Mouse (Mus musculus): ENCODE results near the gene Rdm1.
"Not testable (repeated sequence)": the region's sequence is repeated elsewhere in the genome, so short reads cannot be mapped to it uniquely, and the experiment has no call there.

Gene Rdm1

DNA sequence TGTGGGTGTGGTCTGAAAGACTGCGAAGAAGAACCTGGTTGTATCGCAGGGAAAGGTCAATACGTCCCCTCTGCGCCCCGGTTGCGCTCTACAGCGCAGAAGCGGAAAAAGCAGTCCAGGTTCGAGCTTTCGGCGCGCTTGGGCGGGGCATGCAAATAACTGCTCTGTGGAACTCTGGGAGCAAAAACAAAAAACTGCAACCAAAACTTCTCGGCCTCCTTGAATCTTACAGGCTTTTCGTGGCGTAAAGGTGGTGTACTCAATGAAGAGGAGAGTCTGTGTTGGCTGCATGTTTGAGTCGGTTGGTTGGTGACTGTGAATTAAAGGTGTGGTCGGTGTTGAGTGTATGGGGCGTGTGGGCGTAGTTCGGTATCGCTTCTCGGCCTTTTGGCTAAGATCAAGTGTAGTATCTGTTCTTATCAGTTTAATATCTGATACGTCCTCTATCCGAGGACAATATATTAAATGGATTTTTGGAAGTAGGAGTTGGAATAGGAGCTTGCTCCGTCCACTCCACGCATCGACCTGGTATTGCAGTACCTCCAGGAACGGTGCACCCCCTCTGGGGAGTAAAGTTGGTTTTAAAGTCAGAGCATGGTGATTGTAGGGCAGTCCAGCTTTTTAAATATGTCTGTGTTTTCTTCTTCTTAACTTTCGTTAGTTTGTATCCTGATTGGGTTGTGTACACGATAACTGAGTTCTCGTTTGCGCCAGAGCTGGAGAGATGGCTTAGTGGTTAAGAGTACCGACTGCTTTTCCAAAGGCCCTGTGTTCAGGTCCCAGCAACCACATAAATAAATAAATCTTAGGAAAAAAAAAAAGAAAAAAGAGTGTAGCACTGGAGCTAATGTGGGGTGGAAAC lies at the start of gene Rdm1:
Gene Rdm1 (plus strand): TSS at position 201 of the 862 bp plus-strand sequence.
- DNase-seq (ENCODE audit: inconsistent ontology term), result peak; percentile 93

DNA sequence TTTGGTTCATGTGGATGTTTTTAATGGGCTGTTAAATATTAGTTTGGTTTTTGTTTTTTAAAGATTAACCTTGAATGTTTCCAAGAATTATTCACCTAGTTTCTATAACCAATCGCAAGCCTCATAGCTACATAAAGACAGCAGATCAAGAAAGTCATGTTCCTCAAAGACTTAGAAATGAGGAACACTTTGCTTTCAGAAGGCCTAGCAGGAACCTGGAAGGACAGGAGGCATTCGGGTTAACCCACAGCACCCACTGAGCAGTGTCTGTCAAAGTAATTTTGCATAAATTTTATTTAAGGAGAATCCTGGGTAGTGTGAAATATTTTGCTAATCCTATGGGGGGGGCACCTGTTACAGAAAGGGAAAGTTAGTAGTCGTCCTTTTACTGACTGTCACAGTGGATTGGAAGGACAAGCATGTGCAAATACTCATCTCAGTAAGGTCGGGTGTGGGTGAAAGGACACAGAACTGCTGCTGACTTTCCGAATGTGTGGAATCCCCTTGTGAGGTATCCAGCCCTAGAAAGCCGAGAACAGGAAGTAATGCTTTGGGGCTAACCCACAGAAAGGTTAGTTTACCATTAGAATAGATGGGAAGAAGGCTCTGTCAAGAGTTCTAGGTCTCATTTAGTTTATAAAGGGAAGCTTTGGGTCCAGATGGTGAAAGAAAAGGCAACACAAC lies 45.8 kb upstream of the Rdm1 start:
- no peak for DNase-seq (ENCODE audit: inconsistent ontology term)

DNA sequence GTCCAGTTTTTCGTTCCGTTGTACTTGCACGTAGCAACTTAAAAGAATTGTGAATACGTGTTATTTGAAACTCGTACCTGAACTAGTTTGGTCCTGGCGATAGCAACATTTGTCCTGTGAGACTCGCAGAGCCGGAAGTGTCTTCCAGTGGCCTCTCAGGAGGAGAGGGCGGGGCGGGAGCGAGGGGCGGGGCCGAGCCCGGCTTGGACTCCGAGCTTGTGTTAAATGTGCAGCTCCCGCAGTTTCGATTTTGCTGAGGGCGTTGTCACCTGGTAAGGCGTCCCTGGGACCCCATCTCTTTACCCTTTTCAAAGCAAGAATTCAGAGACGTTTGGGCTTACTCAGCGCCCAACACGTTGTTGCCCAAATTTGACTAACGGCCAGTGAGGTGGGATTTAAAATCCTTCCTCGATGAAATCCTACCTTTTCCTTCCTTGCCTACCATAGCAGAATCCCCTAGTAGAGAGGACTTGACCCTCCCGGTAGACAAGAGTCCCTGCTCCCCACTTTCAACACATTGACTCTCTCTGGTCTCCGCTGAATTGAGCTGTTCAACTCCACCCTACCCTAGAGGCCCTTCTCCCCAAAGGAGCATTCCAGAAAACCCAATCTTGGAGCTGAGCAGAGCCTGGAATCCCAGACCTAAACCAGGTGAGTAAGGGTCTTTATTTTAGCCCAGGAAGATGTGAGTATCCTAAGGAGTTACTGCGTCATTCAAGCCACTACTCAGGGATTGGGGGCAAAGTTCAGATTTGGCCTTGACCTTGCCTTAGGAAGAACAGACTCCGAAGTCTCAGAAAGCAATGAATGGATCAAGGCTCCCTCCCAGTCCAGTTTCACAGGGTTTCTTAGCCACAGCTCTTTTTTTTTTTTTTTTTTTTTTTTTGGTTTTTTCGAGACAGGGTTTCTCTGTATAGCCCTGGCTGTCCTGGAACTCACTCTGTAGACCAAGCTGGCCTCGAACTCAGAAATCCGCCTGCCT lies 44.6 kb upstream of the Rdm1 start, which contains the start of gene Tmem106a:
Gene Tmem106a (plus strand): TSS at position 189 of the 982 bp plus-strand sequence.
- DNase-seq (ENCODE audit: inconsistent ontology term), result peak; percentile 83

DNA sequence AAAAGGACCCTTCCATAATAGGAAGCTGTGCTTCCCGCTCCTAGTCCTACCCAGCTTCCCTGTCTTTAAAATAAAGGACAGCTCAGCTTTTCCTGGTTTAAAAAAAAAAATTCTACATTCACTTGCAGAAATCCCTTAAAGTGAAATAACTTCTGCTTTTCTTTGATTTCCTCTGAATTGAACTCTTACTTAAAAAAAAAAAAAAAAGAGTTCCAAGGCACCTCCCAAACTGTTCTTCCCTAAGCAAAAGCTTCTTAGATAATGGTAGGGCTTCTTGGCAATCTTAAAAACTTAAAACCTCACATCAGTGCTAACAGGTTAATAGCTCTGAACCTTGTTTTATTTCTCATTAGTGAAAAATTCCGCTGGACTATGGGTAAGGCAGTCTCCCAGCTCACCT lies 43.8 kb upstream of the Rdm1 start:
- DNase-seq (ENCODE audit: inconsistent ontology term), result no peak

DNA sequence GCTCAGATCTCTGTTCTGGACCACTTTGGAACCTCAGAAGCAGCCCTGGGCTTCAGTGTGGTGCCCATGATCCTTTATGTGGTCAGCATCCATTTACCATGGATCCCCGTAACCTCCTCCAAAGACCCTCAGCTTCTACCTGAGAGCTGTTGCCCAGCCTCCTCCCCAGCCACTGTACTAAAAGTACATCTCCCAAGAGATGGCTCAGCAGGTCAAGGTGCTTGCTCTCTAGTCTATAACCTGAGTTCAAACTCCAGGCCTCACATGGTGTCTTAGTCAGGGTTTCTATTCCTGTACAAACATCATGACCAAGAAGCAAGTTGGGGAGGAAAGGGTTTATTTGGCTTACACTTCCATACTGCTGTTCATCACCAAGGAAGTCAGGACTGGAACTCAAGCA lies 42.0 kb upstream of the Rdm1 start:
- not testable (repeated sequence) for DNase-seq (ENCODE audit: inconsistent ontology term)

DNA sequence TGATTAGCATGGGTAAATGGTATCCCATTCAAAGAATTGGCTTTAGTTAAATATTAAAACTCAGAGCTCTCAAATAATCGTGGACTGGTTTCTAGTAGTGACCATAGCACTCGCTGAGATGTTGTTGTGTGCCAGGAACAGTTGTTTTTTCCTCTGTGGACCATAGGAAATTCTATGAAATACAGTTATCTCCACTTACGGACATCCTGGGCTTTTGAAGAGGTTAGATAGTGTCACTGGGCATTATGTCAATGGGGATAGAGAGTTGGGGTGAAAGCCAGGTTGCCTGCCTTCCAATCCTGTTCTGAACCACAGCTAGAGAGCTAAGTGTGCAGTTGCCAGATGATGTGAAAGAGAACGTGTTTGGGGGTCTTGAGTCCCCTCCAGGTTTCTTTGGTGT lies 41.2 kb upstream of the Rdm1 start:
- DNase-seq (ENCODE audit: inconsistent ontology term), result no peak

DNA sequence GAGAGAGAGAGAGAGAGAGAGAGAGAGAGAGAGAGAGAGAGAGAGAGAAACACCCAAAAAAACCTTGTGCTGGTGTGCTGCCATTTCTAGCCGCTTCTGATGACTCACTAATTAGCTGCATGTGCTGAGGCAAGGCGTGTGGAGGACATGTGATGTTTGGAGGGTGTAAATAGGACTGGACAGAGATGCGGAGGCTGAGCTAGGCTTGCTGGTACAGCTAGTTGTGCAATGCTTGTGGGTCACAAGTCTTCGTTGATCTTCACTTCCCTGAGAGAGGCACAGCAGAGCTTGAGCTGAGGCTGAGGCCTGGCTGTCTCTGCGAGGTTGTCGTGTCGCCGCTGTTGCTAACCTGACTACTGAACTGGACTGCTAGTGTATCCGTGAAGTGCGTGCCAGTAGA lies 39.3 kb upstream of the Rdm1 start:
- no peak for DNase-seq (ENCODE audit: inconsistent ontology term)

DNA sequence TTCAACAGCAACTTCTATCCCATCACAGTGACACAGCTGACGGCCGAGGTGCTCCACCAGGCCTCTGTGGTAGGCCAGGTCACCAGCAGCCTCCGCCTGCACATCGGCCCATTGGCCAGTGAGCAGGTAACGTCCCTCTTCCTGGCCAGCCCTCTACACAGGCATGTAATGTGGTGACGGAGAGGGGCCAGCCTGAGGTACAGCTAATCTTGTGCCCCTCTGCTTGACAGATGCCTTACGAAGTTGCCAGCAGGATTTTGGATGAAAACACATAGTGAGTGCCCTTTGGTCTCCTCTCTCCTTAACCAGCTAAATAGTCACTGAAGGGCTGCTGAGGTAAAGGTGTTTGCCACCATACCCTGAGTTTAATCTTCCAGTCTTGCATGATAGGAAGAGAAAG lies 38.1 kb upstream of the Rdm1 start:
- DNase-seq (ENCODE audit: inconsistent ontology term), result no peak

DNA sequence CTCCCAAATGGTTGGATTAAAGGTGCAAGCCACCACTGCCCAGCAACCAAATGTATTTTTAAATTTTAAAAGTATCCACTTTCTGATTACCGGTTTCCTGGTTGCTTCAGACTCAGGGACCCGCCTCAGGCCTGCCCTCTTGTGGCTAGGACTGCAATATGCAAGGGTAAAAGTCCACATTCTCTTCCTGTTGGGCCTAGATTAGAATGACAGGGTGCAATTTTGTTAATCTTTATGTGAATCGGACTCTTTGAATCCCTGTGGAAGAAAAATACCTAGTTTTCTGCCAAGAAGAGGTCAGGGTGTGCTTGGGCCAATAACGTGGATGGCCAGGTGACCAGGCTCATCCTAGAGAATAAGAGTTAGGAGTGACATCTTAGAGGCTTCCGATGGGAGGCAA lies 37.6 kb upstream of the Rdm1 start:
- peak; percentile 7 for DNase-seq (ENCODE audit: inconsistent ontology term)

DNA sequence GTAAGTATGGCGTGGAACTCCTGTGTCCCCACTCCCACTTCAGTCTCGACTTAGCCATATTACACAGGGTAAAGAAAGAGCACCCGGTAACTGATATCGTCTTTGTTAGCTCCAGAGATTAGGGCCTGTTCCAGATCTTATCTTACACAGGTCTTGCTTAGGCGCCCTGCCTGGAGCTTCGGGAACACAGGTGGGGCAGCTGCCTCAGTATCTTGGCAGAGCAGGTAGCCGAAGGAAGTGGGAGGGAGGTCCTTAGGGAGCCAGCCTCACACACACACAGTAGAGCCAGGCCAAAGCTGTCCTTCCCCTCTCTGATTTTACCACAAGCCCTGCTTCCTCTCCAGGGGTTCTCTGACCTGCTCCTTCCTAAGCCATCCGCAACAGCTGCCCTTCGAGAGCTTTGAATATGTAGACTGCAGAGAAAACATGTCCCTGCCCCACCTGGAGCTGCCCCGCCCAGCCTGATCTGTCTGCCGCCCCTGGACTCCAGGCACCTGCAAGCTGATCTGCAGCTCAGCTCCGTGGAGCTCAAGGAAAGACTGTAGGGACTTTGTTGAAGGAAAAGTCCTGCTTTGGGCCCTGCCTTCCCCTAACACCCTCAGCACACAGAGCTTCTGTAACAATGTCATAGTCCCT lies 36.9 kb upstream of the Rdm1 start:
- DNase-seq (ENCODE audit: inconsistent ontology term), result no peak

DNA sequence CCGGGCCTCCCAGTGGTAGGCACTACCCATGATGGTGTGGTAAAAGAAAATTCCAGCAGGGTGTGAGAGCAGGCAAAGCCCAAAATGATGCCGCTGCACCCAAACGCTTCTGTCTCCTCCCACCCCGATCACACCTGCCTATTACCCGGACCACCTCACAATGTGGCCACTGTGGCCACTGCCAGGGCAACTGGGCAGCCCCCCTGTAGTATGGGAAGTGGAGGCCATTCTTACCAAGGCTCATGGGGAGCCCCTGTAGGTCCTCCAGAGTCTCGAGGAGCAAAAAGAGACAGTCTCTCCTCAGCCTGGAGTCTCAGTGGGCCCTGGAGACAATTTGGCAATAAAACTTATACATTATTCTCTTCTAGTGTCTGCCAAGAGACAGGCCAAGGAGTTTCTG lies 27.8 kb upstream of the Rdm1 start, which contains the start of gene Gm11634:
Gene Gm11634 (minus strand): TSS at position 101 of the 400 bp plus-strand sequence.
- no peak for DNase-seq (ENCODE audit: inconsistent ontology term)

DNA sequence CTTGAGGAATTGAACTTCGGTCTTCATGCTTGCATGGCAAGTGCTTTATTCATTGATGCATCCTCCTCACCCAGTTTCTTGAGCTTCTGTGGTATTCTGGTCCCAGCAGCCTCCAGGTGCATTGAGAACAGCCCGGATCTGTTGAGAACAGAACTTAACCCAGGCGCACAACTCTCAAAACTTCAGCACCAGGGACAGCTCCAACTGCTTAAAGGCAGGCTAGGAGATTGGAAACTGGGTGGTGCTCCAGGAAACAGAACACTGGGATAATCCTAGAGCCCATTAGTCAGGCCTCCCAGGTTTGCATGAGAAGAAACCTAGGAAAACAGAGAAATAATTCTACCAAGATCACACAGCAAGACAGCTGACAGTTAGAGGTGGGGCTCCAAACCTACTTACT lies 24.5 kb upstream of the Rdm1 start:
- DNase-seq (ENCODE audit: inconsistent ontology term), result peak; percentile 52

DNA sequence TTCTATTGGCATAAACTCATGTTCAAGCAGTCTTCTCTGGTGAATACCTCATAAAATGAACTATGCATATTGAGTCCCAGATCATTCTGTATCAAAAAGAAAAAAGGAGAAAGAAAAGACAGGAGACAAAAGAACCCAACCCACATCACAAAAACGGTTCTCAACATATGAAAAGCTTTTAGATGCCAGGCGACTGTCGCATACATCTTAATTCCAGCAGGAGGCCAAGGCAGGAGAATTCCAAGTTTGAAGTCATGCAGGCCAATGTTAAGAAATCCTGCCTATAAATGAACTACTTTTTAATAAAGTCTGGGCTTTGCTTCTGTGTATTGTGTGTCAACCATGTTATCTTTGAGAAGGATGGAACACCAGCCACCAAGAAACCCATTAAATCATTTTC lies 22.9 kb upstream of the Rdm1 start:
- DNase-seq (ENCODE audit: inconsistent ontology term), result no peak

DNA sequence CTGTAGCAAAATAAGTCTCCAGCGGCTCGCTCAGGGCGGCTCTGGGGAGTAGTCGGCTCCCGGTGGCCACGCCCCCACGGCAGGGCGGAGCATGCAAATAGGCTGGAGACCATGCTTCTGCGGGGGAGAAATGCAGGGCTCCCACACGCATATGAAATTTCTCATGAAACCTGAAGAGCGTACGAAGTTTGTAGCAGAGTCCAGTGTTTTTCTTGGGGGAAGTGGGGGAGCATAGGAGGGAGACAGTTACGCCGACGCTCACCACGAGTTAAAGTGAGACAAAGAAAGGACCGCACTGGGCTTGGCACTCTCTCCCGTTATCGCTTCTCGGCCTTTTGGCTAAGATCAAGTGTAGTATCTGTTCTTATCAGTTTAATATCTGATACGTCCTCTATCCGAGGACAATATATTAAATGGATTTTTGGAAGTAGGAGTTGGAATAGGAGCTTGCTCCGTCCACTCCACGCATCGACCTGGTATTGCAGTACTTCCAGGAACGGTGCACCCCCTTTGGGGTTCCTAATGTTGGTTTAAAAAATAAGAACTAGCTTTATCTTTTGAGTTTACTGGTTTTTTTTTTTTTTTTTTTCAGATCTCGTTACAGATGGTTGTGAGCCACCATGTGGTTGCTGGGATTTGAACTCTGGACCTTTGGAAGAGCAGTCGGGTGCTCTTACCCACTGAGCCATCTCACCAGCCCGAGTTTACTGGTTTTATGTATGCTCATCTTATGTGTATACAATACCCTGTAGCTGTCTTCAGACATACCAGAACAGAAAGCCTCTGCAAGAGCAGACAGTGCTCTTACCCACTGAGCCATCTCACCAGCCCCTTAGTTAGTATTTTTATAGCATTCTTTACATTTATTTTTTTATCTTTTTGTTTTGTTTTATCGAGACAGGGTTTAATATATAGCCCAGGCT lies 22.2 kb upstream of the Rdm1 start:
- peak; percentile 74 for DNase-seq (ENCODE audit: inconsistent ontology term)

DNA sequence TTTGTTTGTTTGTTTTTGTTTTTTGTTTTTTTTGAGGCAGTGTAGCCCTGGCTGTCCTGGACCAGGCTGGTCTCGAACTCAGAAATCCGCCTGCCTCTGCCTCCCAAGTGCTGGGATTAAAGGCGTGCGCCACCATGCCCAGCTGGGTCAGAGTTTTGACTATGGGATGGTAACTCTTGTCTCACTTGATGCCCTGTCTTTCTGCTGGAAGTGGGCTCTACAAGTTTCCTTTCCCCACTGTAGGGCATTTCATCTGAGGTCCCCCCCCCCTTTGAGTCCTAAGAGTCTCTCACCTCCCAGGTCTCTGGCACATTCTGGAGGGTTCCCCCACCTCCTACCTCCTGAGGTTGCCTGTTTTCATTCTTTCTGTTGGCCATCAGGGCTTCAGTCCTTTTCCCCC lies 19.9 kb upstream of the Rdm1 start:
- not testable (repeated sequence) for DNase-seq (ENCODE audit: inconsistent ontology term)

DNA sequence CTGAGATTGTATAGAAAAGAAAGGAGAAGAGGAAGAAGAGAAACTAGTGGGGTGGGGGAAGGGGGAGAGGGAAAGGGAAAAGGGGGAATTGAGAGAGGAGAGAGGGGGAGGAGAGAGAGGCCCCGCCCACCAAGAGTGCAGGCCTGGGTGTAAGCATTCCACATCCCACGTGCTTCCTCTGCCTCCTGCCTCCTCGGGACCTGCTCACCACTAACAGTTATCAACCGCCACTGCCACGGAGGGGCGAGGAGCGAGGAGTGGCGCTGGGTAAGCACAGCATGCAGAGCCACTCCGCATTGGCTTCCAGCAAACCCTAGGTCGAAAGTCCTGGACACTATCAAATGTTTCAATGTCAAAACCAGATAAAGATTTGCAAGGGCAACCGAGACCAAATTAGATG lies 16.6 kb upstream of the Rdm1 start:
- no peak for DNase-seq (ENCODE audit: inconsistent ontology term)

DNA sequence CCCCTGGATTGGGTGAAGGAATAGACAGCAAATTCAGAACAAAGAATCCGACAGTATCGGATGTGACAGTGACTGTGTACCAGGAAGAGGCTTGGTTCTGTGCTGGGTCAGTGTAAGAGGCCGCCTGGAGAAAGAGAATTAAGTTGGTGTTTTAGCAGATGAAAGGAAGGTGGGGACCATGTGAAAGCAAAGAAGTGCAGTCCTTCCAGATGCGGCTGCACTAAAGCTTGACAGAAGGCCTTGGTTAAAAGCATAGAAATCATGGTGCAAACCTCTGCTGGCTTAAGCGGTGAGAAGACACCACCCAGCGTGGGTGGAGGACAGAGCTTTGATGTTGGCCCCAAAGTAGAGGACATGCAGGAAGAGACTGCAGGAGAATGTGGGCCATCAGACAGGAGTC lies 13.4 kb upstream of the Rdm1 start:
- DNase-seq (ENCODE audit: inconsistent ontology term), result no peak

DNA sequence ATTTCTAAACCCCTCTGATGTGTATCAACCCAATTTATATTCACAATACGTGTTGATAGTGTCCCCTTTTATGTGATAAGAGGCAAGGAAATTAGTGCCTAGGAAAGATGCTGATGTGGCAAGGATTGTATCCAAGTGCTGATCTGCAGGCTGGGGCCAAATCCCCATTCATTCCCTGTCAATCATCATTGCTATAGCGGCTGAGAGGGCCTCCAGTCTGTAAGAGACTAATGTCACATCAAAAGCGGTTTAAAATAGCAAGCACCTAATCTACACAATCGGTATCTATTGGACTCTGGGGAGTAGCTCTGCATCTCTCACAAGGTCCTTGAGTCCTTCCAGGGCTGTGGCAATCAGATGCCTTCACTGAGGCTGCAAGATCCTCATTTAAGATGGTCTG lies 12.9 kb upstream of the Rdm1 start:
- DNase-seq (ENCODE audit: inconsistent ontology term), result no peak

DNA sequence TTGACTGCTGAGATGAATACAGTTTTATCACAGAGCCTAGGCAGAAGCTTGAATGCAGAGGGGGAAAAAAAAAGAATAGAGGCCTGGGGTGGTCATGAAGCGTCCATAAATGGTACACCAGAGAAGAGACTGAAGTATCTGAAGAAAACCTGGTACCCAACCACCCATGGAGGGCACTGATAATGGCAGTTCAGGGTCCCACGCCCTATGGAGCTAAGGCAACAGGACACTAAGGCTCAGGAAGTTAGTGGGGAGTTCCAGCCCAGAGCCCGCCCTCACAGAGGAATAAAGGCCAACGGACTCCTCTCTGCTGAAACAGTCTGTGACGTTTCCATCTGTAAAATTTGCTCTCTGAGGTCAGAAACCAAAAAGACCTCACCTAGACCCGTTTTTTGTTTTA lies 11.6 kb upstream of the Rdm1 start:
- DNase-seq (ENCODE audit: inconsistent ontology term), result no peak

DNA sequence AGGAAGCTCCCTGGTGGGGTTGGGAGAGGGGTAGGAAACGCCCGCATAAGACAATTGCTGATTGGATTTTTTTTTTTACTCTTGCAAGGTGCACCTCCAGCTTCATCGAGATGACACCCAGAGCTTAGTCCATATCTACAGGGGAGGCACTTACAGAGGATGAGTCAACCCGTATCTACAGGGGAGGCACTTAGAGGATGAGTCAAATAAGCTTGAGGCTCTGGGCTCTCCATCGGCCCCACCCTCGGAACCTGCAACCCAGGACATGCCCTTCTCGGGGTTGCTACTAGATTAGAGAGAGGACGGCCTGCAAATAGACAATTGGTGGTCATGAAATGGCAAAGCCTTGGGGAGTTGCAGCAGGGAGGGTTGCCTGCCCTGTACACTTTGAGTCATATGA lies 10.9 kb upstream of the Rdm1 start:
- DNase-seq (ENCODE audit: inconsistent ontology term), result no peak

Measured in Muller cell, postnatal 12 days (primary cell).